Mouse (Mus musculus): Measurements from ENCODE around the gene Cnr1.

Gene Cnr1

DNA sequence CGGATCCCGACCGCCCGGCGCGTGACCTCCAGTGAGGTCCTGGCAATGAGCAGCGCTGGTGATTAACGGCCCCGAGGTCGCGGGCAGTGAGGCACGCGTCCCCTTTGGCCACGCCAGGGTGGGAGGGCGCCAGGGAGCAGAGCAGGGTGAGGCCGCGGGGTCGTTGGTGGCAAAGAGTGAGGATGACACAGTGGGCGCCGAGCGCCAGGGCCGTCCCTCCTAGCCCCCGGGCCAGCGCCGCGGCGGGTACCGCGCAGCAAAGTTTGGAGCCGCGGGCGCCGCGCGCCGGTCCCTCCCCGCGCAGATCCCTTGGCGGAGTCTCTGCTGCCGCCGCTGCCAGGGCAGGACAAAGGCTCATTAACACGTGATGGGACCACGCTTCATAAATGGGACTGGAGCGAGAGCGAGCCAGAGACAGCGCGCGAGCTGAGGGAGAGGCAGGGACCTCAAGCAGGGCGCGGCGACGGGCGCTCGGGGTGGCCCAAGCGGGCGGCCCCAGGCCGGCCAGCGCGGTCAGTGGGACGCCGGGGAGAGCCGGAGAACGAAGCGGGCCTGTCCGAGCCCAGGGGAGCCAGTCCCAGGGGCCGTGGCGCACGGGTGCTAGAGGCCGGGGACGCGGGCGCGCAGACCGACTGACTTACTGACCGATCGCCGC lies at the start of gene Cnr1:
Gene Cnr1 (plus strand): TSS at position 360 of the 655 bp plus-strand sequence.
- no peak for DNase-seq (ENCODE audit: low spot score)

DNA sequence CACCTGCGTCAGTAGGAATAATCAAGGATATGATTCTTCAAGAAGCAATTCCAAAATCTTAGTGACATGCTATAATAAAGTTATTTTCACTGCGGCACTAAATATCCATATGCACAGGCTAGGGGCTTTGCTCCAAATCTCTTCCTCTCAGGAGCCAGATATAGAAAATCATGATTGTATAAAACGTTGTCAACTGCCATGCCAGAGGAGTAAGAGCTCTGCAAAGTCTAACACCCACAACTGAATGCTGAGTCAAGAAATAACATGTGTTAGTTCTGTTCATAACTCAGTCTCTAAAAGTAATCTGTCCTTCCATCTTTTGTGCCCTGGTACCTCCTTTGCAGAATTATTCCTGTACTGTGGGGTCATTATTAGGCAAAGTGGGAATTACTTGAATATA lies 44.4 kb upstream of the Cnr1 start:
- no peak for DNase-seq (ENCODE audit: low spot score)

DNA sequence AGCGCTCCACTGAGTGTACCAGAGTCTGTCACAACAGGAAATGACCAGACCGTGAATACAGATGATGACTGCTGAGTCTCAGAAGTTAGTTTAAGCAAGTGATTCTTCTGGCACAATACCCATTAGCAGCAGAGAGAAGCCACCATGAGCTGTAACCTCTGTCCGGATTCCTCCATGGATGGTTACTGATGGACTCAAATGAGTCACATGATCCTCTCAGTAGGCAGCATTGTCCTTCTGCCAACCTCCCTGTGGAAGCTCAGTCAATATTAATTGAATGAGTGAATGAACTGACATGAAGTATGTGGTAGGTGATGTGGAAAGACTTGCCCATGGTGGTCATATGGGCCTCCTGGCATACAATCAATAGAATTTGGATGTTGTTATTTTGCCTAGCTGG lies 38.4 kb upstream of the Cnr1 start:
- no peak for DNase-seq (ENCODE audit: low spot score)

DNA sequence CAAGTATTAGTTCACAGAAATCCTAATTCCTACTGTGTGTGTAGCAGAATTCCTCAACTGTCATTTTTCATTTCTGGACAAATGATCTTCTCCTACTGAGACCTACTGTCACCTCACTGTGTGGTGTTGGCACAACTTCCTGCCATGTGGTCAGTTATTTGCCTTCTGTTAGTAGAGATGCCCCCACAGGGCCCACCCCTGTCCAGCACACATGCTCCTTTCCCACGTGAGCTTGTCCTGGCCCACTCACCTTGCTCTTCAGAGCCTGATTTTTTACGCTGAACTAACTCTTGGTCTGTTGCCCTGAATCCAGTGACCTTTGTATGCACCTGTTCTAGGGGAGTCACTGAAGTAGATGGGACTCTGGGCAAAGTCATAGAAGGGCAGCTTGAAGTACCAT lies 34.4 kb upstream of the Cnr1 start:
- no peak for DNase-seq (ENCODE audit: low spot score)

DNA sequence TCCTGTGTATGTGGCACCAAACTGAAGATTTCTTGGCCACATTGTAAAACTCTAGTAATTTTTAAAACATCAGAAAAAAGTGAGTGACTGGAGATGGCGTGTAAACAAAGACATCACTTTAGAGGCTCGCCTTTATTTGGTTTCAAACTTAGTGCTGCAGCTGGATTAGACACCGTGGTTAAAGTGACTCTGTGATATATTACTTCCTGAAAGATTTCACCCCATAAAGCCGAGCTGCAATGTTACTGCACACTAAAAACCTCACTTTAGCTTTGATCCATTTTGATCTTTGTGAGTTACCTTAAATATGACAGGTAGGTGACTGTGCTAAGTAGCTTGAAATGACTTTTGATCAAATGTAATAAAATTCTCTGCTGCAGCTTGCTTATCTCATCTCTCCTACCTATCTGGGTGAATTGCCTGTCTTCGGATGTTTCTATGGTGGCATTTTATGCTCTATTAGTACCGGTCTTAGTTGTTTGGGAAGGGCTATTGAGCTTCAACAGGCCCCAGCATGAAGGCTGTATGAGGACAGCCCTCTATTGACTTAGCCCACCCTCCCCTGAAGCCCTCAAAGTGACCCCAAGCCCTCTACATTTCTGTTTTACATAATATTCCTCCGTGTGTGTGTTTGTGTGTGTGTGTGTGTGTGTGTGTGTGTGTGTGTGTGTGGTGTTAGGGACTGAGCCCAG lies 32.1 kb upstream of the Cnr1 start:
- DNase-seq (ENCODE audit: low spot score) = no peak

DNA sequence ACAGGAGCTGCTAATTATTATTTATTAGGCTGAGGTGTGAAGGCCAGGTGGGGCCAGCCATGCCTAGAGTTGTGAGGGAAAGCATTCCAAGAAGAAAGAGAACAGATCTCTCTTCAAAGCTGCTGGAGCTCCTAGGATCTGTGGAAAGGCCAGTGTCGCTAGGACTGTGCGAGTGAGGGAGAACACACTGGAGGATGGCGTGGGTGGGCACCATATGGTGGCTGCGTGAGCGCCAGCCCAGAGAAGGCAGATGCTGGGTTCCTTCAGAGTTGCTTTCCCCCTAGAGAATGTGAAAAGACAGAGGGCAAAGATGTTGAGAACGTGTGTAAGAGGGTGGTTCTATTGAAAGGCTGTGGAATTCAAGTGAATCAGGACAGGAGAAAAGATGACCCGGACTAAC lies 30.6 kb upstream of the Cnr1 start:
- no peak for DNase-seq (ENCODE audit: low spot score)

DNA sequence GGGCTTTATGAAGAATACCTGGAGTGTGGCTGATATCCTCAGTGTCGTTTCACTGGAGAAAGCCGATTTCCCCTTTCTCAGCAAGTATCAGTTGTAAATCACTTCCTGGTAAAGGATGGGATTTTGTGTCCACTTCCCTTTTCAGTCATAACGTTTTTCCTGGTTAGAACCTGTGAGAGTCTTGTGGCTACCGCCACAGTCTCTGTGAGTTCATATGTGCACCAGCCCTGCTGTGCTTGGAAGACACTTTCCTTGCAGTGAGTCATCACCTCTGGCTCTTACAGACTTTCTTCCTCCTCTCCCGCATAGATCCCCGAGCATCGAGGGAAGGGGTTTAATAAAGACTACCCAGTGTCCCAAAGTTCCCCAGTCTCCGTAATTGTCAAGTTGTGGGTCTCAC lies 29.3 kb upstream of the Cnr1 start:
- DNase-seq (ENCODE audit: low spot score) = no peak

DNA sequence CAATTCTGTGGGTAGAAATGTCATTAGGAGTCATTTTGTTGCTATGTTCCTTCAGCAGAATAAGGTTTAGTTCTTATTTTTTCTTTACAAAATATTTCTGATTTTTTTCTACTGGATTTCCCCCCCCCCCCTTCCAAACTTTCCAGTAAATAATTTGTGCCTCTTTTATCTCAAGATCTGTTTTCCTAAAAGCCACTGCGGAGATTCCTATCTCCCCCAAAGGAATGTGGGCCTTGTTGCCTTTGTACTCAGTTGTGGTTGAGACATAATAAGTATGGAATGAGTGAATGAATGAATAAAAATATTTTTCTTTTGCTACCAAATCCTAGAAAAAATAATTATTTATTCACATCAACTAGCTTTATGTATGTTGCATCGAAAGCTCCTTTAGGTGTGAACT lies 28.9 kb upstream of the Cnr1 start:
- DNase-seq (ENCODE audit: low spot score) = no peak

DNA sequence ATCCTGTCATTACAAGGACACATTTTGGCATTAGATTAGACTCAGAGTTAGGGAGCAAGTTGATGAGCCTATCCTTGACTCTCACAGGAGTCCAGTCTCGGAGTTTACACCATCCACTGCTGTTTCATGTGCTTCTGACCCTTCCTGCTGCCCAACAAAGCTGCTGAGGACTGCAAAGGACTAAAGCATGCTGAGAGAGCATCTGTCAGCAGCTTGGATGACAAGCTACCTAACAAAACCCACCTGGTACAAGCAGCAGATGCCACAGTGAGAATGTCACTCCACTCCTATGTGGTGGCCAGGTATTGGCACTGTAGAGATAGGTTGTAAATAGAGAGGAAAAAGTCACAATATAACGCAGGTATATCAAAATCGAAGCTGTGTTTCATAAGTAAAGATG lies 22.7 kb upstream of the Cnr1 start:
- DNase-seq (ENCODE audit: low spot score) = no peak

DNA sequence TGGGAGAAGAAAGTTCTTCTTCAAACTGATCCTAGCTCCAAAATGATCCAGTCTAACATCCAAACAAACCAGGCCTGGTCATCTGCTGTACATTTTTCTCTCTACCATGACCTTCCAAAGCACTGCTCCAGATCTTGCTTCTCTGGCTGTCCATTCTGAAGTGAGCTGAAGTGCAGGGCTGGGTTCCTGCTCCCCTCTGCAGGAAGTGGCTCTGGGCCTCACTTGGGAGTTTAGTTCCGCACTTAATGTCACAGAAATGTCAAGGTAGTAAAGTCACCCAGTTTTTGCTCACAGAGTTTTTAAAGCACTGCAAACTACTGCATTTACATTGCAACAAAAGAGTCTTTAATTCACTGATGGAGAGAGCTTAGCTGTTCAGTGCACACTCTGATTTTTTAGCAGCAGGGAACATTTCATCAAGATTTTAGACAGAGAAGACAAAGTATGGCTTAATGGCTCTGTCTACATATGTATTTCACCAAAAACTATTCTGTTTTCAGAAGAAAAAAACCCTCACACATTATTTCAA lies 20.5 kb upstream of the Cnr1 start:
- DNase-seq (ENCODE audit: low spot score) = no peak

DNA sequence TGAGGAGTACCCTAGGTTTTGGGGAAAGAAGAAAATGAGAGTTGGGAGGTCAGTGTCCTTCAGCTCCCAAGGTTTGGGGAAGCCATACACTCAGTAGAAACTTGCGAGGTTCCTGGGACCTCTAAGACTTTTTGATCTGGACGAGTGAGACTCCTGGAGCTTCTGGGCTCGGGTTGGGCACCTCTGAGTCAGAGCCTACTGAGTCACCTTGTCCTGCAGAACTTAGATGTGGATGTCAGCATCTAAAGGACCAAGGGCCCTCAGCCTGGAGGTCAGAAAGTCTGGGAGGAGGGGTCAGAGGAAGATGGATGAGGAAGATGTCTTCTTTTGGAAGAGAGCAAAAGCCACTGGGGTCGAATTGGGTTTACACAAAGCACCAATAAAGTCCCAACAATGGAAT lies 19.6 kb upstream of the Cnr1 start:
- DNase-seq (ENCODE audit: low spot score) = no peak

DNA sequence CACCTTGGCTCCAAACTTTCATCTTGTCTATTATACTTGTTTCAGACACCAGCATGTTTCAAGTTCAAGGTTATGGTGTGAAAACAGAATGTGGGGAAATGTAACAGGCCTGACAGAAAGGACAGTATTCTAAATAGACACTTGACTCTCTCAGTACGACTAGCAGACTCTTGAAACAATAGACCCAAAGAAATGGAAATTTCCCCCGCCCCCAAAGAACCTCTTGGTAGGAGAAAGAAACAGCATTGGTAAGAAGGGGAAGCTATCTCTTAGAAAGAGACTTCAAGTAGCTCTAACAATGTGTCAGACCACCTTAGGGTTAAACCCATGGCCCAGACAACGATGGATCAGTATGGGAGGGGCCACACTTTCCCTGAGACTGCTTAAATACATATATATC lies 15.6 kb upstream of the Cnr1 start:
- no peak for DNase-seq (ENCODE audit: low spot score)

DNA sequence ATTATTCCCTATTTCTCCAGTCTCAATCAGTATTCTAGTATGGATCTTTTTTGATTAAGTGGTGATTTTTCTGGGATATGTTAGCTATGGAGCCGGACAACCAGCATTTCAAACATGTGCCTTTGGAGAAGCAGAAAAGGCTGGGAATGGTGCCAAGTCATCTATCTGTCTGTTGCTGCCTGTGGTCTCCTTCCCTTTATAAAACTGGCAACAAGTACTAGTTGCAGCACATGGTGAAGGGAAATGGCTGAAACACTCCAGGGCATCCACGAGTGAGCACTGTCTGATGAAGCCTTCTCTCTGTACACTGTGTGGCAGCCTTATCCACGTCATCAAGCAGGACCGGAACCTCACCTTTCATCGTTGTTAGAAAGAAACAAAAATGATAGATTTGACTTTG lies 8.7 kb upstream of the Cnr1 start:
- DNase-seq (ENCODE audit: low spot score) = no peak

DNA sequence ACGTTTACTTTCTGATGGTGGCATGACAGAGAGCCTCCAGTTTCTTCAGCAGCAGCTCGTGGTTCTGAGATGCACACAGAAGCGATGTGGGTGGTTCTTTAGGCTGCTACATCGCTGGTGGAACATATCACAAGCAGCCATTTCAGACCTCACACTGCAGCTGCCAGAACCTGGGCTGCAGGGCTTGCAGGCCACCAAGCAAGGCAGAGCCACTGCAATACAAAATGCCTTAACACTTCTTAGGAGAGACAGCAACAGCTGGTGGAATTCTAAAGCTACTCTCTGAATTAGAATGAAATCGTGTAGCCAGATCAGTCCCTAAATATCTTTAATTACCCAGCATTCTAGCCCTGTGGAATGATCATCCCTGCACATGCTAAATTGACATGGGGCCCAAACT lies 3.6 kb upstream of the Cnr1 start:
- DNase-seq (ENCODE audit: low spot score) = no peak

DNA sequence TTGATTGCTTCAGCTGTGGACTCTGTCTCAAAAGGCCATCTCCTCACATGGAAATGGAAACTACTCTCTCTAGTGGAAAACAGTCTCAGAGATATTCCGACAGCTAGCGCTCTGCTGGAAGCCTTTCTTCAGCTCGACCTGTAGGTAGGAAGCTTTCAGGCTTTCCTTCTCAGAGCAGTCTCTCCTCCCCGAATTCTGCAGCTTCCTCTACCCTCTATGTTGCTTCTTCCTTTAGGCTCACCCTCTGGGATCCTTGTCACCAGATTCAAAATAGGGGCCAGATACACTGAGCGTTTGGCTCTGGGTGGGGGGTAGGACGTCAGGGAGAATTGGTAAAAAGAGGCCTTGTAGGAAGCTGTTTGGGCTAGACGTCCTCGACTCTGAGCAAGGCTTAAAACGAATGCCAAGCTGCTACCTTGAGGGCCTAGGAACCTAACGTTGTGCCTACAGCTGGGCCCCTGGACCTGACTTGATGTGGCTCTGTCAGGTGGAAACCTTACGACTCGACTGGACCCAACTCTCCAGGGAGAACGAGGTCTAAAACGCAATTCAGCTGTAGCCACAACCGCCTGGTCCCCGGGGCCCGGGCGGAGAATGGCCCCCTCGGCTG lies 1.1 kb upstream of the Cnr1 start:
- no peak for DNase-seq (ENCODE audit: low spot score)

DNA sequence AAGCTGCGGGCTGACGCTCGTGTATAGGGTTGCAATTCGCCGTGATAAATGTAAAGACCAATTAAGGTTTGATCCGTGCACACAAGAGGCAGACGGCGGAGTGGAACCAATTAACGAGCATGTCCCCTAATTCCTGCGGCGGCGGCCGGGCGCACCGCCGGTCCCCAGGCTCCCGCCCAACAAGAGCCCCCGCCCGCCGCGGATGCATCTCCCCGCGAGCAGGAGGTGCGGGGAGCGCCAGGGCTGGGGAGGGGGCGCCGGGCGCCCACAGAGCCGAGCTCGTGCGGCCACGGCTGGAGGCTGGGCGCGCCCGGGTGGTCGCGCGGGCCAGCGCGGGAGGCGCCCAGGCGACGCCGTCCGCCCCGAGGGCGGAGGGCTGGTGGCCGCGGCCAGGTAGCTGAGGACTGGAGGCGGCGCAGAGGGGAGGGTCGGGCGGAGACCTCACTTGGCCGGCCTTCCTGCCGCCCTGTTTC lies 596 bp upstream of the Cnr1 start:
- no peak for DNase-seq (ENCODE audit: low spot score)

DNA sequence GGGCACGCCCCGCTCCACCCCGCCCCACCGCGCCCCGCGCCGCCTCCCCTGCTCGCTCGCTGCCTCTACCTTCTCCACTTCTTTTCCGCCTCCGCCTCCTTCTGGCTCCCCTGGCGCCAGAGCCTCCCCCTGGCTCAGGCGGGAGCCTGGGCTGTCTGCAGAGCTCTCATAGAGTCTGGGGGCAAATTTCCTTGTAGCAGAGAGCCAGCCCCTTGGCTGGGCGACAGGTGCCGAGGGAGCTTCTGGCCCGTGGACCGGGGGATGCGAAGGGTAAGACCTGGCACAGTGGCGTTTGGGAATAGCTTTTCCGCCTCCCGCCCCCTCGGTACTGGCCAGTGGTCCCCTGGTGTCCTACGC lies 474 bp downstream of the Cnr1 start:
- DNase-seq (ENCODE audit: low spot score) = no peak

DNA sequence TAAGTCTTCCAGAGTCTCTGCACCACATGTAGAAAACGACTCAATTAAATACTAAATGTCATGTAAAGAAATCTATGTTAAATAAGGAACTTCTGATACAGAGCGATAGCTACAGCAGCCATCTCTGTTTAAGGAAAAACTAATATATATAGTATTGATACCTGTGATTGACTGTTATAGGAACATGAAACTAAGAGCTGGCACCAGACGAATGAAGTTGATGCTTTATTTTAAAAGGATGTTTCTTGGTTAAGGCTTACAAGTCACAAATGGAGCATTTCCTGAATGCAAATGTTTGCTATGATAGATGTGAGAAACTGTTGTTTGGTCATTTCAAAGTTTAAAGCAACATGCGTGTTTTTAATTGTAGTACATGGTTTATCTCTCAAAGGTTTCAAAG lies 1.1 kb downstream of the Cnr1 start:
- no peak for DNase-seq (ENCODE audit: low spot score)

DNA sequence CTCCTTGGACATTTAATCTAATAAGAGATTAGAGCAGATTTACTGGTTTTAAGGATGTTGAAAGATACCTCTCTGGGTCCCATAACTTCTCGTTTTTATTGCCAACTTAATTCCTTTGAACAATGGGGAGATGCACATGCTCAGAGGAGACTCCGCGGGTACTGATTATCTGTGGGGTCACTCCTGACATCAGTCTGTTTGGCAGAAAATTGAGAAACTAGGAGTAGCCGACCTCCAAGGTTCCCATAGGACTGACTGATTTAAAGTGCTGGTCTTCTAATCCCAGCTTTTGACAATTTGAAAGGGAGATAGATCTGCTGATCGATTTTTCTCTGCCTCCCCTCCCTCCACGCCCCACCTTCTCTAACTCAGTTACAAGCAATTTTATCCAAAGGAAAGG lies 1.6 kb downstream of the Cnr1 start:
- DNase-seq (ENCODE audit: low spot score) = no peak

DNA sequence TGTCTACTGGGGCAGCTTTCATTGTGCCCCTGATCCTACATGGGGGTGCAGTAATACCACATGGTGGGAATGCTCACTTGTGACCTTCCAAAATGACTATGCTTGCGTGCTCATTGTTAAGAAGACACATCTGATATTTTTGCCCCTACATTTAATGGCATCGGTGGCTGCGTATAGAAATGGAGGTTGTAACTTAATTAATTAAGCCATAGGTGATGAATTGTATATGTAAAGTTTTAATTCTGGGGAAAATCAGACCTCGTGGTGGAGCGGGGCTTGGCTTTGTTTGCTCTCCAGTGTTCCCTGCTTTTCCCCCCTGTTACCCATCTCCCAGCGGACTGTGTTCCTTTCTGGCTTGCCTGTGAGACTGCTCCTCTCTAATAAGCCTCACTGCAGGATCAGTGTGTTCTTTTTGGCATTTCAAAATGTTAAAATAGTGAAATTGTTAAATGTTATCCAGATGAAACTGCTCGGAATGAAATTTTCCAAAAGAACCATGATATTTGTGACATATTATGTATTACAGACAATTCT lies 2.4 kb downstream of the Cnr1 start:
- no peak for DNase-seq (ENCODE audit: low spot score)

DNA sequence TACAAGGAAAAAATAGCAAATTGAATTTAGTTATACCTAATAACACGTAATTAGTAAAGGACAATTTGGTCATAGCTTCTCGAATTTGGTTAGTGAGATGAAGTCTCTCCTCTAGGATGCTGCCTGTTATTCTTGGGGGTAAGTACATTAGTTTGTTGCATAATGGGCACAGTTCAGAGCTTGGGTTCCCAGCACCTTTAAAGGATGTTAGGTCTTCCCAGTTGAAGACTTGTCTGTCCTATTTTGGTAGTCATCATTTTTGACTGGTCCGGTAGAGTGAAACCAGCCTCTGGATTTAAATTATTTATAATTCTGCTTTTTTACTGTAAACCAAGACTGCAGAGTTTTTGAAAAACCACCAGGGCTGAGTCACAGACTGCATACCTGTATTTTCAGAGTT lies 3.3 kb downstream of the Cnr1 start:
- no peak for DNase-seq (ENCODE audit: low spot score)

DNA sequence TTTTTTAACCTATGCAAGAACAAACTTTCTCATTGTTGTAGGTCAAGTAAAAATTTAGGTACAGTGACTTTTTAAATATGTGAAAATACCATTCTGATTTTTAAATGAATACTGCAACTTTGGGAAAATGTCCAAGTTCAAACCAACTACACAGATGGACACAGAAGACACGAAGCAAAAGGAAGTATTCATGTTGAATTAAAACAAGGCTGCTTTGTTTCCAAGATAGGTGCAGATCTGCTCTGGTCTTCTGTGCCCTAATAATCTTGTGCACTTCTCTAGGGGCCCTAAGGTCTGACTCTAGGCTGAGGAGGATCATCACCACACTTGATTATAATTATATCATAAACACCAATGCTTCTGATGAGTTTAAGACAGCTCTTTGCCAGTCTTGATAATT lies 4.1 kb downstream of the Cnr1 start:
- DNase-seq (ENCODE audit: low spot score) = no peak

DNA sequence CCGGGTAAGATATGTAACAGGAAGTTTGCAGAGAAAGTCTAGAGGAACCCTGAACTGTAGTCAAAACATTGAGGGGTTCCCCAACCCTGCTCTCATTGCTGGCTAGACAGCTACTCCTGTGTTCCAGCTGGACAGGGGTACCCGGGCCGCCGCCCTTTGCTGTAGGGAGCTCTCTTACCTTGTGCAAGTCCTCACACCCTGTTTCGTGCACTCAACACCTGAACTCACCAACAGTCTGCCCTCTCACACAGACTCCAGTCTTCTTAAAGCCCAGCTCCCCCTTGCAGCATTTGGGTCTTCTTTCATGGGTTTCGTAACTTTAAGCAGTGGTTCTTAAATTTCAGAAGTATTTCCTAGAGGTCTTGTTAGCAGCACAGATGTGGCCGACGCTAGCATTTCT lies 7.0 kb downstream of the Cnr1 start:
- DNase-seq (ENCODE audit: low spot score) = no peak
